Mouse (Mus musculus): ENCODE measurements around the gene Rin1.
"Not testable (repeated sequence)": the region's sequence is repeated elsewhere in the genome, so short reads cannot be mapped to it uniquely, and the experiment has no call there.

The Rin1 gene

DNA sequence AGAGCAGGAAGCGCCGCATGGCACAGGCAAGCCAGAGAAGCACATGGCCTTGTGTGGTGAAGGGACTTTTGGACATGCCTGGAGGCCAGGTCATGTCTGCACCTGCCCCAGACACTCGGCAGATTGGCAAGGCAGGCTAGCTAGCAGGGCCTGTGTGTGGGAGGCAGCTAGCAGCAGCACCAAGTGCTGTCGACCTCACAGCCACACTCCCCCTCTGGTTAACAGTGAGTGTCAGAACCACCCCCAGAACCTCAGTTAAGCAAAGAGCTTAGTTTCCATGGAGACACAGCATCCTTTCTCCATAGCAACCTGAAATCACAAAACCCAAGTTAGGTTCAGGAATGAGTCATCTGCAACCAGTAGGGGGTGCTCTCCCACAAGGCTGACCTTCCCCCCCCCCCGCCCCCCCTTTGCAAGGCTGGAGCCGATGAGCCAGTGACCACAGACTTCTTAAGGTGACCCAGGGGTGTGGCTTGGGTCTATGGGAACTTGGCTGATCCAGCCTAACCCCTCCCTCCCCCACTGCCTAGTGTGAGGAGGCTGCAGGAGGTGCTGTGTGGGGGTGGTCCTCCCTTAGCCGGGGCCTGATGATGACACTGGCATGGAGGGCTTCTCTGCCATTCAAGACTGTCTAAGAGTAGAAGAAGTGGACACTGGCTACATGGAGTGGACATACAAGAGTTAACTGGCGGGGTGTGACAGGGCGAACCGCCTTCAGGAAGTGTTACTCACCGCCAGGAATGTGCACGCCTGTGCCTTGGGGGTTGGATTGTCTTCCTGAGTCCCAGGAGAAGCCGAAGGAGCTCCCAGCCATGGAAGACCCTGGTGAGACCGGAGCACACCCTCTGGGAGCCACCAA, at the start of gene Rin1:
Rin1 (plus strand) TSS at position 435 of the 859 bp plus-strand sequence.
- DNase-seq (ENCODE audit: low read depth, low spot score): peak; percentile 73

DNA sequence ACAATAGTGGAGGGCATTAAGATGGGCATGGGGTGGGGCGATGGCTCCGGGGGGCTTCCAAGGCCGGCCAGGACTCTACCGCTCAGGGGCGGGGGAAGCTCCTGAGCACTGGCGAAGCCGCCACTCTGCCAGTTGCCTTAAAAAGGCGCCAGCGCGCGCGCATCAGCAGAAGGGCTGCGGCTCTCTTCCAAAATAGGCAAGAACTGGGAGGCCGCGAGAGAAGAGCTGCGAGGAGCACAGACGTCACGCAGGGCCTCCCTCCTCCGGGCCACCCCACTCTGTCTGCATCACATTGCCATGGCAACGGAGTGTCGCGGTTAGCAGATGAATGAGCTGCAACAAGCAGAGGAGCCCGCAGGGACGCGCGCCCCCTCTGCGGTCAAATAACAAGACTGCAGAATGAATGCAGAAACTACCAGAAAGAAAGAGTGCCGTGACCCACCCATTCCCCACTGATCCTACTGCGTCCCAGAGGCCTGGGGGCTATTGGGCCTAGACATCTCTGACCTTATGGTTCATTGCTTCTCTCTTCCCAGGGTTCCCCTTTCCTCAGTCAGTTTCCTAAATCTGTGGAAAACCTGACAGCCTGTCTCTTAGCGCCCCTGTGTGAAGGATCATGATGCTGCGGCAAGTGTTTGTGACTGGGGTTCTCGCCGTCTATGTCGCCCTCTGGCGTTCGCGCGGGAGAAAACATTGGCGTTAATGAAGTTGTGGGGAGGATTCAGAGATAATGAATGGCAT, 48.4 kb upstream of the Rin1 start:
- DNase-seq (ENCODE audit: low read depth, low spot score): peak; percentile 93

DNA sequence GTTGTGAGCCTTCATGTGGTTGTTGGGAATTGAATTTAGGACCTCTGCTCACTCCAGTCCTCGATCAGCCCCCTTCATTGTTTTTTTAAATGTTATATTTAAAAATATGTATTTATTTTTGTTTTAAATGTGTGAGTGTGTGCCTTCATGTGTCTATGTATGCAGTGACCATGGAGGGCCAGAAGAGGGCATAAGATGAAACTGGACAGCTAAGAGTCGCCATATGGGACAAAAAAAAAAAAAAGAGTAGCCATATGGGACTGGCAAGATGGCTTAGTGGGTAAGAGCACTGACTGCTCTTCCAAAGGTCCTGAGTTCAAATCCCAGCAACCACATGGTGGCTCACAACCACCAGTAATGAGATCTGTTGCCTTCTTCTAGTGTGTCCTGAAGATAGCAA, 46.6 kb upstream of the Rin1 start:
- DNase-seq (ENCODE audit: low read depth, low spot score): not testable (repeated sequence)

GRCm38 (mm10) chr19:5004925-5005324, 45.4 kb upstream of the Rin1 start:
- DNase-seq (ENCODE audit: low read depth, low spot score): no peak

- DNase-seq (ENCODE audit: low read depth, low spot score): no peak
Measured at GRCm38 (mm10) chr19:5013138-5013537, 37.1 kb upstream of the Rin1 start.

DNA sequence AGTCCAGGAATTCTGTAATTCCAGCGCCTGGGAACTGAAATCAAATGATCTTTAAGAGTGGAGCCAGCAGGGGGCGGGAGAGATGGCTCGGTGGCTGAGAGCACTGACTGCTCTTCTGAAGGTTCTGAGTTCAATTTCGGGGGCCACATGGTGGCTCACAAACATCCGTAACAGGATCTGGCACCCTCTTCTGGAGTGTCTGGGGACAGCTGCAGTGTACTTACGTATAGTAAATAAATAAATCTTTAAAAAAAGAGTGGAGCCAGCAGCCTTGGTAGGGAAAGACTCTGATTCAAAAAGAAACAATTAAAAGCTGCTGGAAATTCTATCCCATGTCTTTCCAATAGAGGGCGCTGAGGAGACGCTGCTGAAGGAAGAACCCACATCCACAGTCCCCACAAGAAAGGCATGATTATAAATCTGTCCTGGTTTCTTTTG, 35.3 kb upstream of the Rin1 start:
- peak; percentile 78 for DNase-seq (ENCODE audit: low read depth, low spot score)

- no peak for DNase-seq (ENCODE audit: low read depth, low spot score)
Measured at GRCm38 (mm10) chr19:5016221-5016742, 34.0 kb upstream of the Rin1 start.

- DNase-seq (ENCODE audit: low read depth, low spot score): peak; percentile 90
Measured at GRCm38 (mm10) chr19:5016782-5017181, 33.5 kb upstream of the Rin1 start.

- no peak for DNase-seq (ENCODE audit: low read depth, low spot score)
Measured at GRCm38 (mm10) chr19:5017611-5018010, 32.7 kb upstream of the Rin1 start.

- DNase-seq (ENCODE audit: low read depth, low spot score): no peak
Measured at GRCm38 (mm10) chr19:5018191-5018590, 32.1 kb upstream of the Rin1 start.

DNA sequence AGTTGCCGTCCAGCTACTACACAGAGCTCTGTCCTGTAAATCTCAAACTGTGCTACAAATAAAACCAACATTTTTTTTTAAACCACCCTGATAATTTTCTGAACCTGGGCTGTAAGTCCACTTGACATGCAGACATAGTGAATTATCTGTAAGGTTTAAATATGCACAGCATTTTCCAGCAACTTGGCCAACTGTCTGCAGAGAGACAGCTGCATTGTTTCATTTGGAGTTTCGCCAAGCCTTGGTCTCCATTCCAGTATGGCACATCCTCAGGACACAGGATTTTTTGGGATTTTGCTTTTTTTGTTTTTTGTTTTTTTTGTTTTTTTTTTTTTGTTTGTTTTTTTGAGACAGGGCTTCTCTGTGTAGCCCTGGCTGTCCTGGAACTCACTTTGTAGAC, 28.9 kb upstream of the Rin1 start:
- no peak for DNase-seq (ENCODE audit: low read depth, low spot score)

DNA sequence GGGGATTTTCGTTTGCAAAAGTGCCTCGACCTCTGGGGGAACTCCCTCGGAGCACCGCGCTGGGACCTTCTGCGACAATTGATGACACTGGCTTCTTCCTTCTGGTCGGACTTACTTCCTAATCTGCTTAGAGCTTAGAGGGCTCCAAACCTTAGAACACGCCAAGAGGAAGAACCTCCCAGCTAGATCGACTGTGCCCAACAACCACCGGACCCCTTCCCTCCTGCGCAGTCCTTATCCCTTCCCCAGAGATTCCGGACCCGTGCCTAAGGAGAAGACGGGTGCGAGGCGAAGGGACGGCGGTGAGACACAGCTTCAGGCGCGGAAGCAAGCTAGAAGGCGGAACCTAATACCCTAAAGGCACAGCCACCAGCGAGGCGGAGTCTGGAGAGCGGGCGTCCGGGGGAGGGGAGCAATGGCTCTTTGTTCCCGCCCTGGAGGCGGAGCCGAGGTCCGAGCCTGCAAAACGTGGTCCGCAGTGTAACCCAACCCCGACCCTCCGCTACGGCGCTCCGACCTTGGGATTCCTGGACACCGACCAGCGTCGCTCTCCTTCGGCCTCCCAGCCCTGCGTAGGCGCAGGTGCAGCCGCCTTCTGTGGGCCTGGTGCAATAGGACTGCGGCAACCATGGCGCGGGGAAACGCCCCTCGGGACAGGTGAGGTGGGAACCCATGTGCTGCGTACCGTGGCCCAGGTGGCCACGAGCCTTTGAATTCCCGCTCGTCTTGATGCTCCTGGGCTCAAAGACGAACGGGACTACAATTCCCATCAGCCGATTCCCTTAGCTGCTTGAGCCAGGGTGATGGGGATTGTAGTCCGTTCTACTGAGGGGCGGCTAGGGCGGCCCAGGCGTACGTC, 26.4 kb upstream of the Rin1 start, which contains the start of gene Slc29a2:
Slc29a2 (plus strand) TSS at position 240 of the 859 bp plus-strand sequence.
- peak; percentile 89 for DNase-seq (ENCODE audit: low read depth, low spot score)

DNA sequence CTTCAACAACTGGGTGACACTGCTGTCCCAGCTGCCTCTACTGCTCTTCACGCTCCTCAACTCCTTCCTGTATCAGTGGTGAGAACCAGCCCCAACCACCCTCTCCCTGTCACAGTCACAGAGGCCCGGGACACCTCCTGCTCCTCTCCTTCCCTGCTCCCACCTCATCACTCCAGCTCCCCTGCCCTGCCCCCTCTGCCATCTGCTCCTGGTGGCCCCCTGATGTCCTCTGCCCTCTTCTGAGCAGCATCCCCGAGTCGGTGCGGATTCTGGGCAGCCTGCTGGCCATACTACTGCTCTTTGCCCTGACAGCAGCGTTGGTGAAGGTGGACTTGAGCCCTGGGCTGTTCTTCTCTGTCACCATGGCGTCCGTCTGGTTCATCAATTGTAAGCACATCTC, 24.2 kb upstream of the Rin1 start:
- DNase-seq (ENCODE audit: low read depth, low spot score): no peak

GRCm38 (mm10) chr19:5032686-5033085, 17.6 kb upstream of the Rin1 start:
- DNase-seq (ENCODE audit: low read depth, low spot score): no peak

- DNase-seq (ENCODE audit: low read depth, low spot score): no peak
Measured at GRCm38 (mm10) chr19:5036577-5036976, 13.7 kb upstream of the Rin1 start.

GRCm38 (mm10) chr19:5037678-5038571, 12.4 kb upstream of the Rin1 start:
- DNase-seq (ENCODE audit: low read depth, low spot score): peak; percentile 53

- peak; percentile 92 for DNase-seq (ENCODE audit: low read depth, low spot score)
Measured at GRCm38 (mm10) chr19:5038709-5039156, 11.5 kb upstream of the Rin1 start, which contains the start of the genes B4gat1 and AC124502.3. B4gat1 (plus strand) TSS chr19:5038826. AC124502.3 (plus strand) TSS chr19:5038891.

GRCm38 (mm10) chr19:5039301-5040114, 10.8 kb upstream of the Rin1 start:
- DNase-seq (ENCODE audit: low read depth, low spot score): no peak

DNA sequence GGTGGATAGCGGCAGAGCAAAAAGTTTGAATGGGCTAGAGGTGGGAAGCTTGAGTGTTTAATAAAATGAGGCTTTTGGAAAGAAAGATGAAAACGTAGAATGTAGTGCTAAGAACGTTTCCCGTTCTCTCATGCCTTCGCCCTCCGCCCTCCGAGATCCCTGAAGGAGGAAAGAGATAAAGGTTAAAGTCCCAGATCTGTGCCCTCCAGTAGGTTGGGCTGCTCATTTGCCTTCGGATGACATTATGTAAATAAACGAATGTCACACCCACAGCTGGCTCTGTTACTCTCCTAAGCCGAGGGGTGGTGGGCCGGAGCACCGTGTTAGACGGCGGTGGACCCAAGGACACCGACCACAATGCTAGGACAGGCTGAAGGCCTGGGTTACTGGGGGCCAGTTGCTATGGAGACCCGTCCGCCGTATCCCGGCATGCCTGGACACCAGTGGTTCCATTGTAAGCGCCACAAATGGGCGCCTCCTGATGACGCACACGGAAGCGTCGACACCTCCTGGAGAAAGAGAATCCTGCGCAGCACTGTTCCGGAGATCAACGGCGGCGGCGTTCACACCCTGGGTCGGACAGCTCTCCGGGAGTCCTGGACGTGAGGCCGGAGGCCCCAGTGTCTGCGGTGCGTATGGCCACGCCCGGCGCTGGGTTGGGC, 9.3 kb upstream of the Rin1 start, which contains the start of gene Brms1:
Brms1 (plus strand) TSS at position 493 of the 662 bp plus-strand sequence.
- peak; percentile 93 for DNase-seq (ENCODE audit: low read depth, low spot score)
